Mouse (Mus musculus) spleen, adult 2 months (tissue): ENCODE data around the gene Sgca.

Experiments used
- CTCF ChIP-seq: fragments of 200-500 bp; IDR thresholded peaks from 2 replicates; pipeline ENCODE4 v1.5.1; 2011; ENCODE audit warnings: mild to moderate bottlenecking, inconsistent platforms; ENCODE audit not compliant: insufficient read depth, insufficient read length, insufficient replicate concordance; ENCODE audit errors: extremely low read depth
- POLR2A ChIP-seq: fragments of 200-500 bp; IDR thresholded peaks from 2 replicates; pipeline ENCODE4 v1.6.1; 2011; ENCODE audit warnings: low read depth, low read length, inconsistent platforms

DNA sequence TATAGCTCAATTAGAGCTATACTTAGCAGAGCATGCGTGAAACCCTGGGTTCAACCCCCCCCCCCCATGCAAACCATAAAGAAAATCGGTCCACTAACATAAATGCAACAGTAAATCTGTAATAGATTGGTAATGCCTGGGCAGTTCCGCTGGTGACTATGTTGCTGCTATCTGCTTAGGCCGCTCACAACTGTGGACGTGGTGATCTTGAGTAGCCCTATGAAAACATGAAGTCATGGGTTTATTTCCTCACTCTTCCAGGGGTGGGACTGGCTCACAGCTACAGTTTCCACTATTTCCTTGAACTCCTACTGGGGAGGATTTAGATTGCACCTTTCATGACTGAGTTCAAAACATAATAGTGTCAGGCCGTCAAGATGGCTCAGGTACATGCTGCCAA is 58.4 kb downstream of the Sgca start:
- TF ChIP-seq POLR2A, result no peak
- no peak for TF ChIP-seq CTCF
